Mouse (Mus musculus): ENCODE measurements around the gene Lrrc7. TPM values are rescaled to one million over a fixed set of nuclear protein-coding genes. Genes with fewer than 3 reads are reported as not detected.

Gene Lrrc7
- total and polyA plus RNA-seq, 3 experiments, result 0.11 TPM; not detected in 2

- H3K27me3 ChIP-seq (ENCODE audit: insufficient read depth, low read length), result no peaks in the 10 kb centered on the region
- no peak for ATAC-seq (ENCODE audit: extremely low read depth, insufficient number of reproducible peaks, low FRiP score, poor library complexity, severe bottlenecking)
- no peak for DNase-seq (ENCODE audit: low spot score)
- H3K9me3 ChIP-seq (replicated peaks), result no peaks in the 10 kb centered on the region
- no peaks in the 10 kb centered on the region for H3K36me3 ChIP-seq (replicated peaks)
- no peak overlapping the region for H3K4me3 ChIP-seq (ENCODE audit: low read depth, low read length)
- no peak for TF ChIP-seq GATA1 (IDR thresholded peaks at IDR 0.05; ENCODE audit: borderline replicate concordance, low read length)
- no peak for TF ChIP-seq CTCF (IDR thresholded peaks at IDR 0.05; ENCODE audit: low read depth, low read length)
- no peak for TF ChIP-seq TAL1 (conservative IDR thresholded peaks at IDR 0.05; ENCODE audit: low read depth, low read length)
- TF ChIP-seq GATA2 (IDR thresholded peaks at IDR 0.05; ENCODE audit: borderline replicate concordance, low read depth, low read length), result no peak
- TF ChIP-seq POLR2AphosphoS5 (IDR thresholded peaks at IDR 0.05; ENCODE audit: insufficient replicate concordance, low read depth, low read length), result no peak
- no peaks in the 10 kb centered on the region for H3K4me1 ChIP-seq (ENCODE audit: insufficient read depth, low read depth, low read length)
Observed at GRCm38 (mm10) chr3:158155515-158156286, 406.3 kb downstream of the Lrrc7 start.

GRCm38 (mm10) chr3:158154134-158154533, 407.9 kb downstream of the Lrrc7 start:
- no peak for DNase-seq (ENCODE audit: low spot score)
- TF ChIP-seq GATA1 (IDR thresholded peaks at IDR 0.05; ENCODE audit: borderline replicate concordance, low read length) (no peak), TAL1 (conservative IDR thresholded peaks at IDR 0.05; ENCODE audit: low read depth, low read length) (no peak), POLR2AphosphoS5 (IDR thresholded peaks at IDR 0.05; ENCODE audit: insufficient replicate concordance, low read depth, low read length) (no peak), CTCF (IDR thresholded peaks at IDR 0.05; ENCODE audit: low read depth, low read length) (no peak), GATA2 (IDR thresholded peaks at IDR 0.05; ENCODE audit: borderline replicate concordance, low read depth, low read length) (no peak)
- H3K4me1 ChIP-seq (ENCODE audit: insufficient read depth, low read depth, low read length), result no peaks in the 10 kb centered on the region

GRCm38 (mm10) chr3:158148998-158149397, 413.0 kb downstream of the Lrrc7 start:
- ATAC-seq (ENCODE audit: extremely low read depth, insufficient number of reproducible peaks, low FRiP score, poor library complexity, severe bottlenecking) (no peak), DNase-seq (ENCODE audit: low spot score) (no peak)
- no peaks in the 10 kb centered on the region for H3K36me3 ChIP-seq (replicated peaks)
- no peaks in the 10 kb centered on the region for H3K9me3 ChIP-seq (replicated peaks)
- no peak overlapping the region for H3K4me3 ChIP-seq (ENCODE audit: low read depth, low read length)
- TF ChIP-seq GATA1 (IDR thresholded peaks at IDR 0.05; ENCODE audit: borderline replicate concordance, low read length) (no peak), GATA2 (IDR thresholded peaks at IDR 0.05; ENCODE audit: borderline replicate concordance, low read depth, low read length) (no peak), CTCF (IDR thresholded peaks at IDR 0.05; ENCODE audit: low read depth, low read length) (no peak), POLR2AphosphoS5 (IDR thresholded peaks at IDR 0.05; ENCODE audit: insufficient replicate concordance, low read depth, low read length) (no peak), TAL1 (conservative IDR thresholded peaks at IDR 0.05; ENCODE audit: low read depth, low read length) (no peak)
- no peaks in the 10 kb centered on the region for H3K4me1 ChIP-seq (ENCODE audit: insufficient read depth, low read depth, low read length)
- no peaks in the 10 kb centered on the region for H3K27me3 ChIP-seq (ENCODE audit: insufficient read depth, low read length)

More at GRCm38 (mm10) chr3:158154134-158154533, 407.9 kb downstream of the Lrrc7 start:
- Histone ChIP-seq H3K36me3 (replicated peaks) (no peaks in the 10 kb centered on the region), H3K9me3 (replicated peaks) (no peaks in the 10 kb centered on the region), H3K4me3 (ENCODE audit: low read depth, low read length) (no peak overlapping the region), H3K27me3 (ENCODE audit: insufficient read depth, low read length) (no peaks in the 10 kb centered on the region)
- ATAC-seq (ENCODE audit: extremely low read depth, insufficient number of reproducible peaks, low FRiP score, poor library complexity, severe bottlenecking), result no peak

GRCm38 (mm10) chr3:158140629-158141028, 421.4 kb downstream of the Lrrc7 start:
- ATAC-seq (ENCODE audit: extremely low read depth, insufficient number of reproducible peaks, low FRiP score, poor library complexity, severe bottlenecking), result no peak
- no peak for TF ChIP-seq TAL1 (conservative IDR thresholded peaks at IDR 0.05; ENCODE audit: low read depth, low read length)
- no peak for TF ChIP-seq CTCF (IDR thresholded peaks at IDR 0.05; ENCODE audit: low read depth, low read length)
- TF ChIP-seq GATA2 (IDR thresholded peaks at IDR 0.05; ENCODE audit: borderline replicate concordance, low read depth, low read length), result no peak
- no peak for TF ChIP-seq POLR2AphosphoS5 (IDR thresholded peaks at IDR 0.05; ENCODE audit: insufficient replicate concordance, low read depth, low read length)
- TF ChIP-seq GATA1 (IDR thresholded peaks at IDR 0.05; ENCODE audit: borderline replicate concordance, low read length), result no peak
- Histone ChIP-seq H3K4me3 (ENCODE audit: low read depth, low read length) (no peak overlapping the region), H3K36me3 (replicated peaks) (no peaks in the 10 kb centered on the region), H3K4me1 (ENCODE audit: insufficient read depth, low read depth, low read length) (no peaks in the 10 kb centered on the region), H3K9me3 (replicated peaks) (no peaks in the 10 kb centered on the region), H3K27me3 (ENCODE audit: insufficient read depth, low read length) (no peaks in the 10 kb centered on the region)
- no peak for DNase-seq (ENCODE audit: low spot score)

- Histone ChIP-seq H3K9me3 (replicated peaks) (no peaks in the 10 kb centered on the region), H3K4me1 (ENCODE audit: insufficient read depth, low read depth, low read length) (no peaks in the 10 kb centered on the region), H3K4me3 (ENCODE audit: low read depth, low read length) (no peak overlapping the region), H3K36me3 (replicated peaks) (no peaks in the 10 kb centered on the region), H3K27me3 (ENCODE audit: insufficient read depth, low read length) (no peaks in the 10 kb centered on the region)
- DNase-seq (ENCODE audit: low spot score), result no peak
- TF ChIP-seq GATA1 (IDR thresholded peaks at IDR 0.05; ENCODE audit: borderline replicate concordance, low read length), result no peak
- TF ChIP-seq GATA2 (IDR thresholded peaks at IDR 0.05; ENCODE audit: borderline replicate concordance, low read depth, low read length), result no peak
- TF ChIP-seq TAL1 (conservative IDR thresholded peaks at IDR 0.05; ENCODE audit: low read depth, low read length), result no peak
- TF ChIP-seq POLR2AphosphoS5 (IDR thresholded peaks at IDR 0.05; ENCODE audit: insufficient replicate concordance, low read depth, low read length), result no peak
- TF ChIP-seq CTCF (IDR thresholded peaks at IDR 0.05; ENCODE audit: low read depth, low read length), result no peak
- no peak for ATAC-seq (ENCODE audit: extremely low read depth, insufficient number of reproducible peaks, low FRiP score, poor library complexity, severe bottlenecking)
Observed at GRCm38 (mm10) chr3:158137796-158138195, 424.2 kb downstream of the Lrrc7 start.

GRCm38 (mm10) chr3:158131672-158132071, 430.3 kb downstream of the Lrrc7 start:
- Histone ChIP-seq H3K27me3 (ENCODE audit: insufficient read depth, low read length) (no peaks in the 10 kb centered on the region), H3K4me1 (ENCODE audit: insufficient read depth, low read depth, low read length) (no peaks in the 10 kb centered on the region), H3K9me3 (replicated peaks) (no peaks in the 10 kb centered on the region), H3K36me3 (replicated peaks) (no peaks in the 10 kb centered on the region), H3K4me3 (ENCODE audit: low read depth, low read length) (no peak overlapping the region)
- TF ChIP-seq TAL1 (conservative IDR thresholded peaks at IDR 0.05; ENCODE audit: low read depth, low read length) (no peak), POLR2AphosphoS5 (IDR thresholded peaks at IDR 0.05; ENCODE audit: insufficient replicate concordance, low read depth, low read length) (no peak), CTCF (IDR thresholded peaks at IDR 0.05; ENCODE audit: low read depth, low read length) (no peak), GATA2 (IDR thresholded peaks at IDR 0.05; ENCODE audit: borderline replicate concordance, low read depth, low read length) (no peak), GATA1 (IDR thresholded peaks at IDR 0.05; ENCODE audit: borderline replicate concordance, low read length) (no peak)
- no peak for ATAC-seq (ENCODE audit: extremely low read depth, insufficient number of reproducible peaks, low FRiP score, poor library complexity, severe bottlenecking)
- no peak for DNase-seq (ENCODE audit: low spot score)
